Mouse (Mus musculus) brain, embryonic 14.5 days (tissue): ENCODE data around the gene Btbd6.

ENCODE experiments used
- CTCF ChIP-seq: fragments of 200-500 bp; IDR thresholded peaks from 2 replicates; pipeline ENCODE4 v1.5.1; 2012; ENCODE audit warnings: inconsistent platforms, mild to moderate bottlenecking, moderate library complexity, borderline replicate concordance; ENCODE audit not compliant: insufficient read depth, insufficient read length; ENCODE audit errors: extremely low read depth
- POLR2A ChIP-seq: fragments of 200-500 bp; IDR thresholded peaks from 2 replicates; pipeline ENCODE4 v1.6.1; 2012; ENCODE audit warnings: mild to moderate bottlenecking, inconsistent platforms, borderline replicate concordance; ENCODE audit not compliant: poor library complexity, insufficient read depth, insufficient read length, severe bottlenecking; ENCODE audit errors: extremely low read depth

GRCm38 (mm10) chr12:113011702-113012360 lies 35.5 kb downstream of the Btbd6 start:
- TF ChIP-seq CTCF, result no peak
- TF ChIP-seq POLR2A, result no peak
